Mouse (Mus musculus) lung, adult 2 months (tissue): ENCODE results near the gene Adcy4.

Source experiments
- CTCF ChIP-seq: fragments of 200-500 bp; IDR thresholded peaks from 2 replicates; pipeline ENCODE4 v1.5.1; 2011; ENCODE audit warnings: mild to moderate bottlenecking, low read length, control low read depth; ENCODE audit not compliant: insufficient read depth
- POLR2A ChIP-seq: fragments of 200-500 bp; IDR thresholded peaks from 2 replicates; pipeline ENCODE4 v1.6.1; 2011; ENCODE audit warnings: low read depth, mild to moderate bottlenecking, control low read depth, low read length, borderline replicate concordance; ENCODE audit errors: extremely low read depth

GRCm38 (mm10) chr14:55735334-55735733 lies 48.6 kb downstream of the Adcy4 start:
- TF ChIP-seq CTCF = no peak
- no peak for TF ChIP-seq POLR2A
